Mouse (Mus musculus) embryonic facial prominence, embryonic 13.5 days (tissue): ENCODE results near the gene Tmem95. TPM values are rescaled to one million over a fixed set of nuclear protein-coding genes. Genes with fewer than 3 reads are reported as not detected.
A peak's percentile ranks its signal among the peaks of the same experiment; 100 is the strongest.

ENCODE experiments used
- ATAC-seq: fragments of 200-750 bp; cut with Nextera tagmentation; 2 replicates; pipeline ENCODE4 v1.8.0; 2017; ENCODE audit warnings: low read depth; ENCODE audit not compliant: insufficient number of reproducible peaks, insufficient read depth, low FRiP score, low TSS enrichment
- H3K27ac ChIP-seq: fragments of 300-500 bp; sonication (generic); 2 replicates; pipeline ENCODE4 v1.5.1; 2015; ENCODE audit warnings: moderate library complexity, mild to moderate bottlenecking, inconsistent platforms
- H3K27me3 ChIP-seq: fragments of 300-500 bp; sonication (generic); 2 replicates; pipeline ENCODE4 v1.6.1; 2015; ENCODE audit warnings: mild to moderate bottlenecking, inconsistent platforms
- H3K36me3 ChIP-seq: fragments of 300-500 bp; sonication (generic); 2 replicates; pipeline ENCODE4 v1.6.1; 2015; ENCODE audit warnings: mild to moderate bottlenecking, inconsistent platforms
- H3K4me1 ChIP-seq: fragments of 300-500 bp; sonication (generic); 2 replicates; pipeline ENCODE4 v1.6.1; 2015; ENCODE audit warnings: inconsistent platforms
- H3K4me2 ChIP-seq: fragments of 300-500 bp; sonication (generic); 2 replicates; pipeline ENCODE4 v1.6.1; 2015; ENCODE audit warnings: moderate library complexity, mild to moderate bottlenecking, inconsistent platforms
- H3K4me3 ChIP-seq: fragments of 300-500 bp; sonication (generic); 2 replicates; pipeline ENCODE4 v1.5.1; 2015; ENCODE audit warnings: mild to moderate bottlenecking, inconsistent platforms
- H3K9ac ChIP-seq: fragments of 300-500 bp; sonication (generic); 2 replicates; pipeline ENCODE4 v1.6.1; 2015; ENCODE audit warnings: mild to moderate bottlenecking, inconsistent platforms
- H3K9me3 ChIP-seq: fragments of 300-500 bp; sonication (generic); 2 replicates; pipeline ENCODE4 v1.6.1; 2016; ENCODE audit warnings: inconsistent platforms
- WGBS: fragments of 180-500 bp; shearing (Covaris S2); methylation state at CpG from one replicate; pipeline ENCODE4 v1.1.7; 2015; ENCODE audit warnings: mixed read lengths; 5-methylcytosine and 5-hydroxymethylcytosine counted together
- polyA plus RNA-seq: library from polyadenylated mRNA; unstranded; fragments of >200 nt; fragmentation: Nextera tagmentation; extraction: Ambion mirVana; gene quantifications from 2 replicates; pipeline ENCODE4 v1.2.1, GENCODE M21; 2015

Gene Tmem95
- polyA plus RNA-seq, 1 experiment from 2014 or later = not detected

DNA sequence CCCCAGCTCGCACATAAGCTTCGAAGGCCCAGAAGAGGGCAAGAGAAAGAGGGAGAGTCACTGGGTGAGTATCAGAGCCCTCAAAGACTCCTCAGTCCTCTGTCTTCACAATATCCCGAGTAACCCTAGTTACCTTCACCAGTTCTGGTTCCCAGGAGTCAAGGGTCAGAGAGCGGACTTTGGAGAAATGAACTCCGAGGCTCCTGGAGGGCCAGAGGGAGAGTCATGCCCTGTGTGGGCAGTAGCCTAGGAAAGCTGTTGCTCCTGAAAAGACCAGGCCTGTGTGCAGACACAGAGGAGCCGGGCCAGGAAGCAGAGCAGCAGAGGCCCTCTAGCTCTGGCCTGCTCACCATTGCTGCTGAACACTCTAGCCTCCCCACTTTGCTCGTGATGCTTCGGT is 6.8 kb upstream of the Tmem95 start:
- Histone ChIP-seq H3K36me3 (no peaks in the 10 kb centered on the region), H3K27ac (no peak overlapping the region), H3K4me3 (no peak overlapping the region), H3K9me3 (no peaks in the 10 kb centered on the region), H3K27me3 (no peaks in the 10 kb centered on the region), H3K4me2 (no peak overlapping the region), H3K4me1 (peaks cover 18% of the 10 kb centered on the region), H3K9ac (no peak overlapping the region)
- ATAC-seq = no peak
- 76% methylated on average over 8 of the region's 8 CpGs for WGBS

GRCm38 (mm10) chr11:69884240-69884639 is 6.4 kb upstream of the Tmem95 start:
- H3K4me1 ChIP-seq = peaks cover 23% of the 10 kb centered on the region
- no peaks in the 10 kb centered on the region for H3K36me3 ChIP-seq
- H3K27me3 ChIP-seq = no peaks in the 10 kb centered on the region
- H3K27ac ChIP-seq = no peak overlapping the region
- H3K9me3 ChIP-seq = no peaks in the 10 kb centered on the region
- no peak for ATAC-seq
- H3K9ac ChIP-seq = no peak overlapping the region
- no peak overlapping the region for H3K4me2 ChIP-seq
- 86% methylated on average over 9 of the region's 9 CpGs for WGBS
- no peak overlapping the region for H3K4me3 ChIP-seq

DNA sequence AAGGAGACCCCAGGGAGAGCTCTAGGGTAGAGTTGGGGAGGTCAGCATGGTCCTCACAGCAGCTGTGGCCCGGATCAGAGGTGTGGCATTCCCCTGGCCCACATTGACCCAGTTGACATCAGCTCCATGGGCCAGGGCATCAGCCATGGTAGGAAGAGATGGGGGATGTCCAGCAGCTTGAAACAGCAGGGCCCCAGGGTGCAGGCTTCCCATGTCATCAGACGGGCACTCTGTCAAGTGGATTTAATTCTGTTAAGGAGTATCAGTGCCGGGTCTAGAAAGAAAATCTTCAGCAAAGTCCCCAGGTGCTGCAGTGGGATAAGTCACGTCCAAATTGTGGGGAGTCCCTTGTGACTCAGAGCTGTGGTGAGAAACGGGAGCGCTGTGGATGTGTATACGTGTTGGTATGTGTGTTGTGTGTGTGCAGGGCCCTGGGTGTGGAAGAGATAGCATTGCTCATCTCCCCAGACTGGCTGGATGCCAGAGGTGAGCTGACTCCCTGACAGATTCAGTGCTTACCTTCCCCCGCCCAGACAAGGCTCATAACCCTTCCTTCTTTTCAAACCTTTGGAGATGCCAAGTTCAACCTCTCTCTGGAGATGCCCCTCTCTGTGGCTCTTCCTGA is 5.8 kb upstream of the Tmem95 start:
- Histone ChIP-seq H3K4me1 (peaks cover 29% of the 10 kb centered on the region), H3K27ac (no peak overlapping the region), H3K4me3 (no peak overlapping the region), H3K4me2 (no peak overlapping the region), H3K9ac (no peak overlapping the region), H3K27me3 (no peaks in the 10 kb centered on the region), H3K9me3 (no peaks in the 10 kb centered on the region), H3K36me3 (no peaks in the 10 kb centered on the region)
- 82% methylated on average over 8 of the region's 8 CpGs for WGBS
- no peak for ATAC-seq

DNA sequence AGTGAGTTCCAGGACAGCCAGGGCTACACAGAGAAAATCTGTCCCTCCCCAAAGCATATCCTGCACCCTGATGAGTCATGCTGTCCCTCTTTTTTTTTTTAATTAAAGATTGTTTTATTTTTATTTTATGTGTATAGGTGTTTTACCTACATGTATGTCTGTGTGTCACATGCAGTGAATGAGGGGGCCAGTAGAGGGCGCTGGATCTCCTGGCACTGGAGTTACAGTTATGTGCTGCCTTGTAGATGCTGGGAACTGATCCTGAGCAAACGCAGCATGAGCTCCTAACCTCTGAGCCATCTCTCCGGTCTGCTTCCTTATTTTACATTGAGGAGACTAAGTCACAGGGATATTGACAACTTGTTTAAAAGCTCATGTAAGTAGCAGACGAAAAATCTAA is 5.2 kb upstream of the Tmem95 start:
- no peak for ATAC-seq
- H3K4me3 ChIP-seq = no peak overlapping the region
- no peaks in the 10 kb centered on the region for H3K27me3 ChIP-seq
- no peaks in the 10 kb centered on the region for H3K9me3 ChIP-seq
- 64% methylated on average over 4 of the region's 4 CpGs for WGBS
- H3K27ac ChIP-seq = no peak overlapping the region
- H3K9ac ChIP-seq = no peak overlapping the region
- H3K36me3 ChIP-seq = no peaks in the 10 kb centered on the region
- H3K4me1 ChIP-seq = peaks cover 33% of the 10 kb centered on the region
- H3K4me2 ChIP-seq = no peak overlapping the region

GRCm38 (mm10) chr11:69881787-69882670 is 4.2 kb upstream of the Tmem95 start:
- WGBS = 57% methylated on average over 21 of the region's 21 CpGs
- peak overlapping the region; percentile 77 for H3K9ac ChIP-seq
- no peaks in the 10 kb centered on the region for H3K27me3 ChIP-seq
- H3K27ac ChIP-seq = peak overlapping the region; percentile 93
- H3K4me2 ChIP-seq = peak overlapping the region; percentile 88
- peak overlapping the region; percentile 56 for H3K4me3 ChIP-seq
- no peaks in the 10 kb centered on the region for H3K9me3 ChIP-seq
- no peak for ATAC-seq
- H3K4me1 ChIP-seq = peaks cover 43% of the 10 kb centered on the region
- no peaks in the 10 kb centered on the region for H3K36me3 ChIP-seq

DNA sequence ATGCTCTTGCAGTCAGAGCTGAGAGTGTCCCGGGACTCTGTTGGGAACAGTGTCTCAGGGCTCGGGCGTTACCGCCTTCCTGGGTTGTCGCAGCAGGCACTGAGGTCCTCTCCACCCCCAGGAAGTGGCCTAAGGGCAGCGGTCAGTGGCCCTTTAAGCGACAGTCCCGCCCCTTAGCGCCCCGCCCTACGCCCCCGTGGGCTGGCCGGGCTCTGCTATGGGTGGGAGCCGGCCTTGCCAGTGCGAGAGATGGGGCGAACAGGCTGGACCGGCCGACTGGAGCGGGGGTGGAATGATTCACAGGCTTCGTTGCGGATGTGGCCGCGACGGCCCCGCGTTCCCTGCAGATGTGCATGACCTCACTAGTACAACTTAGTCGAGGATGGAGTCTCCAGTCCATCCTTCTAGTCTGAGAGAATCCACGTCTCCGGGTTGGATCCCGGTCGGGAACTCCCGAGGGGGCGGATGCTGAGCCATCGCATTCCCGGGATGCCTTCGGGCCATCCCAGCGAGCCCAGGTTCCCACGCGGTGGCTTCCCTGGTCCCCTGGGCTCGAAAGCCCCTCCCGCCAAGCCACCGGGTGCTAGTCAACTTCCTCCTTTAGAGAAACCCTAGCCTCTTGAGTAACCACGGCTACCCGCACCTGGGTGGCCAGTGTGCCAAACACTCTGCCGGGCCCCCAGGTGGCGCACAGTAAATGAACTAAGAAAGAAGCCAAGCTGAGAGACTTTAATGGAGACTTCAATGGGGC is 3.2 kb upstream of the Tmem95 start, which contains the start of gene Kctd11:
Gene Kctd11, minus strand, starts transcription at position 554 of the 751 bp plus-strand sequence.
- under 1% methylated on average over 46 of the region's 46 CpGs for WGBS
- Histone ChIP-seq H3K27ac (peak within 1 kb of the TSS; percentile 93), H3K4me3 (peak within 1 kb of the TSS; percentile 56), H3K36me3 (no peaks in the 10 kb centered on the region), H3K4me2 (peak within 1 kb of the TSS; percentile 88), H3K9ac (peak within 1 kb of the TSS; percentile 77), H3K4me1 (peaks cover 53% of the 10 kb centered on the region), H3K9me3 (no peaks in the 10 kb centered on the region), H3K27me3 (no peaks in the 10 kb centered on the region)
- peak; percentile 61 for ATAC-seq

DNA sequence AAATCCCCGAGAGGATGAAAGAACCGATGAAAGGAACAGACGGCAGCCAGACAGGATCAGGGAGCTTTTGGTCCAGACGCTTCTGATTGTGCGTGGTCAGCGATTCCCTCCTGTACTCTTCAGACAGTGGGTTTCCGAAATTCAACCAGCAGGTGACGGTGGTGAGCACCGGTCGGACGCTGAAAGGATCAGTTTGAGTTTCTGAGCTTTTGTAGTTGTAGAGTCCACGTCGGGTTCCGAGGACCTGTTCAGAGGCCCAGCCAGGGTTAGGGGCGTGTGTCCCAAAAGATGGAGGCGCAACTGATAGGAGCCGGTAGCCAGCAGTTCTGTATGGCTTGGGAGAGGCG is 2.7 kb upstream of the Tmem95 start:
- Histone ChIP-seq H3K4me3 (peak overlapping the region; percentile 56), H3K4me1 (peaks cover 58% of the 10 kb centered on the region), H3K36me3 (no peaks in the 10 kb centered on the region), H3K4me2 (peak overlapping the region; percentile 88), H3K9me3 (no peaks in the 10 kb centered on the region), H3K27ac (peak overlapping the region; percentile 93), H3K27me3 (no peaks in the 10 kb centered on the region), H3K9ac (peak overlapping the region; percentile 77)
- 0 out of 2 replicates have a peak, but pooled peaks have one; percentile 0 for ATAC-seq
- under 1% methylated on average over 18 of the region's 18 CpGs for WGBS

DNA sequence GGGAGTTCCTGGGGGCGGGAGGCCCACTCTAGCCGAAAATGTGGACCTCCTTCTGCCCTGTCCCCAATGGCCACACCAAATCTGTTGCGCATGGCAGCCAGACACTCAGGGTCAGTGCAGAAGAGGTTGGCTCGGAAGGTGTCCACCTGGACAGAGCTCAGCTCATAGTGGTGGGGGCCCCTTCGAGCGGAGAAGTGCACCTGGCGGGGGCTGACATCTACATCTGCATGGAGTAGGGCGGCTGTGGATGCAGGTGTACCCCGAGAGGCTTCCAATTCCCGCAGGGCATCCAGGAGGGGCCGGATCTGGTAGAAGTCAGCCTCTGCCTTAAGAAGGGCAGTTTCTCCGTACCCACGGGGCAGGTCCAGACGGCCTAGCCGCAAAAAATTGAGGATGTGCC is 1.9 kb upstream of the Tmem95 start:
- Histone ChIP-seq H3K36me3 (no peaks in the 10 kb centered on the region), H3K27me3 (no peaks in the 10 kb centered on the region), H3K4me2 (peak overlapping the region; percentile 88), H3K9ac (peak overlapping the region; percentile 77), H3K4me3 (peak overlapping the region; percentile 56), H3K4me1 (peaks cover 62% of the 10 kb centered on the region), H3K27ac (peak overlapping the region; percentile 93; the same call in 1 of the 2 replicates), H3K9me3 (no peaks in the 10 kb centered on the region)
- no peak for ATAC-seq
- WGBS = 49% methylated on average over 15 of the region's 15 CpGs

DNA sequence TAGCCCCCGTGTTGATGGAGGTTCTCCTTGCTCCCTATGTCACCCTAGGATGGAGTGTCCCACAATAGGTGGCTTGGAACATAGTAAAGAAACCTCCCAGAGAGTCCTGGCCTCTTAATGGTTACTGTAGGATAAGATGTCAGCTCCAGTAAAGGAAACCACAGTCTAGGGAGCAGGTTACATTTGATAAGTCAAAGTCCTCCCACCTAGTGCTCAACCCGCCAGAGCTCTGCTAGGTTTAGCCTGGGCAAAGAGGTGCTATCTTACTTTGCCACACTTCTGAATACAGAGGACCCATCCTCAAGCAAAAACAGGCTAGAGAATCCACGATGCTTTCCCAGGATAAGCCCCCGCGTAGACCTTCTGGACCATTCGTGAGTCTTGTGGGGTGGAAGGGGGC is 1.1 kb upstream of the Tmem95 start:
- 87% methylated on average over 6 of the region's 6 CpGs for WGBS
- Histone ChIP-seq H3K27me3 (no peaks in the 10 kb centered on the region), H3K4me2 (peak overlapping the region; percentile 88), H3K9me3 (no peaks in the 10 kb centered on the region), H3K9ac (peak overlapping the region; percentile 77; the same call in 1 of the 2 replicates), H3K4me1 (peaks cover 62% of the 10 kb centered on the region), H3K27ac (0 out of 2 replicates have a peak overlapping the region, but pooled peaks have one; percentile 14), H3K4me3 (0 out of 2 replicates have a peak overlapping the region, but pooled peaks have one; percentile 56), H3K36me3 (no peaks in the 10 kb centered on the region)
- no peak for ATAC-seq

DNA sequence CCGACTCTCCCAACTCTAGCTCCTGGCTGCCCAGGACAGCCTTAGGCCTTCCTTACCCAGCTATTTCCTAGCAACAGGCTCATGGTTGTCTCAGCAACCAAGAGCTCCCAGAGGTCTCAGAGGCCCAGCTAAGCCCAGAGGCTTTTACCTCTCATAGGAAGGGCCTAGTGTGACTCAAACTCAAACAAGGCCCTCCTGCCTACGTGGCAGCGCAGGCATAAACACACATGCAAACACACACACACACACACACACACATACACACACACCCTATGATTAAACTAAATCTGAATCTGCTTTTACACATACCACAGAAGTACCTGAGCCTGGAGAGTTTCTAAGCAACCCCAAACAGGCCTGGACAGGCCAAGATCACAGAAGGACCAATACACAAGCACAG is 581 bp upstream of the Tmem95 start:
- H3K4me2 ChIP-seq = peak overlapping the region; percentile 88
- 74% methylated on average over 3 of the region's 3 CpGs for WGBS
- 0 out of 2 replicates have a peak overlapping the region, but pooled peaks have one; percentile 14 for H3K27ac ChIP-seq

DNA sequence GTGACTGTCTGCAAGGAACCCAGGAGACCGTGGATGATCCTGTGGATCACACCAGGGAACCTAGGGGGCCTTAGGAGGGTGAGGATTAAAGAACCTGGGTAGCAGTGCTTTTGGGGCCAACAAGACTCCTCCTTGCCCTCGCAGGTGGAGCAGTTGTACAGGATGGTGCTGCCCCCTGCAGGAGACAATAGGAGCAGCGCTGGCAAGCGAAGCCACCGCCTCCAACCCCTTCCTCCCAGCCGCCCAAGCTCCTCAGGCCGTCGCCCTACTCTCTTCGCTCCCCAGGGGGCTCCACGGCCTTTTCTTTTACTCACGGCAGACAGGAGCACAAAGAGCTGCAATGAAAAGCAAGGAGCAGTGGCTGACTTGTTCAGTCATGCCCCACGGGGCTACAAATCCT is 951 bp downstream of the Tmem95 start:
- H3K27me3 ChIP-seq = no peaks in the 10 kb centered on the region
- H3K9ac ChIP-seq = peak overlapping the region; percentile 49
- peak overlapping the region; percentile 23 for H3K4me3 ChIP-seq
- H3K27ac ChIP-seq = peak overlapping the region; percentile 91
- H3K36me3 ChIP-seq = no peaks in the 10 kb centered on the region
- no peaks in the 10 kb centered on the region for H3K9me3 ChIP-seq
- H3K4me1 ChIP-seq = peaks cover 62% of the 10 kb centered on the region
- 2% methylated on average over 12 of the region's 12 CpGs for WGBS
- ATAC-seq = peak; percentile 16; the same call in 1 of the 2 replicates
- H3K4me2 ChIP-seq = peak overlapping the region; percentile 49

More for the DNA sequence above, 581 bp upstream of the Tmem95 start:
- no peaks in the 10 kb centered on the region for H3K9me3 ChIP-seq
- no peaks in the 10 kb centered on the region for H3K36me3 ChIP-seq
- H3K27me3 ChIP-seq = no peaks in the 10 kb centered on the region
- H3K4me1 ChIP-seq = peaks cover 62% of the 10 kb centered on the region
- 0 out of 2 replicates have a peak overlapping the region, but pooled peaks have one; percentile 27 for H3K9ac ChIP-seq
- H3K4me3 ChIP-seq = no peak overlapping the region
- no peak for ATAC-seq
